Mouse (Mus musculus) stomach, embryonic 16.5 days (tissue): ENCODE data around the gene Gtf3c5. TPM values are rescaled to one million over a fixed set of nuclear protein-coding genes. Genes with fewer than 3 reads are reported as not detected.

Experiments
- ATAC-seq: fragments of 200-750 bp; cut with Nextera tagmentation; 2 replicates; pipeline ENCODE4 v1.8.0; 2017; ENCODE audit warnings: moderate number of reproducible peaks, moderate TSS enrichment; ENCODE audit not compliant: insufficient read depth, low FRiP score
- H3K27ac ChIP-seq: fragments of 300-500 bp; sonication (generic); 2 replicates; pipeline ENCODE4 v1.5.1; 2014; ENCODE audit warnings: low read length
- H3K27me3 ChIP-seq: fragments of 300-500 bp; sonication (generic); 2 replicates; pipeline ENCODE4 v1.6.1; 2014; ENCODE audit warnings: low read length, control low read depth, mixed read lengths; ENCODE audit not compliant: control insufficient read depth, insufficient read depth
- H3K36me3 ChIP-seq: fragments of 300-500 bp; sonication (generic); 2 replicates; pipeline ENCODE4 v1.6.1; 2014; ENCODE audit warnings: low read length; ENCODE audit not compliant: control insufficient read depth, insufficient read depth
- H3K4me1 ChIP-seq: fragments of 300-500 bp; sonication (generic); 2 replicates; pipeline ENCODE4 v1.6.1; 2014; ENCODE audit warnings: low read length, control low read depth, mixed read lengths; ENCODE audit not compliant: control insufficient read depth, insufficient read depth
- H3K4me2 ChIP-seq: fragments of 300-500 bp; sonication (generic); 2 replicates; pipeline ENCODE4 v1.6.1; 2014; ENCODE audit warnings: low read depth, low read length, mixed read lengths
- H3K4me3 ChIP-seq: fragments of 300-500 bp; sonication (generic); replicated peaks from 2 replicates; pipeline ENCODE4 v1.5.1; 2014; ENCODE audit warnings: mild to moderate bottlenecking, low read length
- H3K9ac ChIP-seq: fragments of 300-500 bp; sonication (generic); 2 replicates; pipeline ENCODE4 v1.6.1; 2014; ENCODE audit warnings: low read length
- H3K9me3 ChIP-seq: fragments of 300-500 bp; sonication (generic); replicated peaks from 2 replicates; pipeline ENCODE4 v1.6.1; 2016; ENCODE audit warnings: low read length, control low read depth; ENCODE audit not compliant: control insufficient read depth
- WGBS: fragments of 180-500 bp; shearing (Covaris S2); extraction: QIAGEN DNeasy Blood & Tissue Kit; methylation state at CpG from one replicate; pipeline ENCODE4 v1.1.7; 2014; 5-methylcytosine and 5-hydroxymethylcytosine counted together
- polyA plus RNA-seq: library from polyadenylated mRNA; unstranded; fragments of >200 nt; fragmentation: Nextera tagmentation; extraction: Ambion mirVana; gene quantifications from 2 replicates; pipeline ENCODE4 v1.2.1, GENCODE M21; 2015

The Gtf3c5 gene
- polyA plus RNA-seq, 1 experiment from 2014 or later, result 38.2 TPM

- Histone ChIP-seq H3K4me3 (no peak overlapping the region), H3K27me3 (no peaks in the 10 kb centered on the region), H3K4me1 (no peaks in the 10 kb centered on the region), H3K9ac (no peak overlapping the region), H3K36me3 (peaks cover 10% of the 10 kb centered on the region; the same call in 1 of the 2 replicates), H3K27ac (no peak overlapping the region), H3K9me3 (no peaks in the 10 kb centered on the region), H3K4me2 (no peak overlapping the region)
- WGBS, result 84% methylated on average over 4 of the region's 4 CpGs
- ATAC-seq, result no peak
Measured at GRCm38 (mm10) chr2:28564380-28564779, 19.2 kb downstream of the Gtf3c5 start.

GRCm38 (mm10) chr2:28563830-28564229 is 19.7 kb downstream of the Gtf3c5 start:
- no peaks in the 10 kb centered on the region for H3K9me3 ChIP-seq
- peaks cover 10% of the 10 kb centered on the region; the same call in 1 of the 2 replicates for H3K36me3 ChIP-seq
- H3K4me3 ChIP-seq, result no peak overlapping the region
- ATAC-seq, result no peak
- no peaks in the 10 kb centered on the region for H3K4me1 ChIP-seq
- no peak overlapping the region for H3K27ac ChIP-seq
- H3K9ac ChIP-seq, result no peak overlapping the region
- no peak overlapping the region for H3K4me2 ChIP-seq
- H3K27me3 ChIP-seq, result no peaks in the 10 kb centered on the region

- Histone ChIP-seq H3K27me3 (no peaks in the 10 kb centered on the region), H3K27ac (no peak within 1 kb of the TSS), H3K4me2 (no peak within 1 kb of the TSS), H3K4me1 (no peaks in the 10 kb centered on the region), H3K4me3 (no peak within 1 kb of the TSS; the same call in 1 of the 2 replicates), H3K36me3 (peaks cover 5% of the 10 kb centered on the region; the same call in 1 of the 2 replicates), H3K9ac (no peak within 1 kb of the TSS), H3K9me3 (no peaks in the 10 kb centered on the region)
- ATAC-seq, result no peak
- 63% methylated on average over 6 of the region's 6 CpGs for whole genome bisulfite sequencing
Measured at GRCm38 (mm10) chr2:28563303-28563702, 20.2 kb downstream of the Gtf3c5 start, which contains the start of gene Cel. Gene Cel, minus strand, starts transcription at chr2:28563403.

- no peaks in the 10 kb centered on the region for H3K9me3 ChIP-seq
- H3K4me3 ChIP-seq, result no peak overlapping the region
- no peak overlapping the region for H3K9ac ChIP-seq
- WGBS, result 75% methylated on average over 5 of the region's 5 CpGs
- no peak overlapping the region for H3K27ac ChIP-seq
- 0 out of 2 replicates have a peak, but pooled peaks cover 3% of the 10 kb centered on the region for H3K36me3 ChIP-seq
- ATAC-seq, result no peak
- H3K4me1 ChIP-seq, result no peaks in the 10 kb centered on the region
- no peaks in the 10 kb centered on the region for H3K27me3 ChIP-seq
- H3K4me2 ChIP-seq, result no peak overlapping the region
Measured at GRCm38 (mm10) chr2:28557452-28557851, 26.1 kb downstream of the Gtf3c5 start.

- Histone ChIP-seq H3K9me3 (no peaks in the 10 kb centered on the region), H3K27ac (no peak overlapping the region), H3K27me3 (no peaks in the 10 kb centered on the region), H3K4me2 (no peak overlapping the region), H3K36me3 (peaks cover 23% of the 10 kb centered on the region), H3K9ac (no peak overlapping the region), H3K4me1 (no peaks in the 10 kb centered on the region), H3K4me3 (no peak overlapping the region)
- 92% methylated on average over 5 of the region's 5 CpGs for WGBS
- ATAC-seq, result no peak
Measured at GRCm38 (mm10) chr2:28552301-28552700, 31.2 kb downstream of the Gtf3c5 start.

- H3K9ac ChIP-seq, result no peak overlapping the region
- H3K9me3 ChIP-seq, result no peaks in the 10 kb centered on the region
- H3K27ac ChIP-seq, result no peak overlapping the region
- H3K36me3 ChIP-seq, result peaks cover 28% of the 10 kb centered on the region
- H3K4me1 ChIP-seq, result no peaks in the 10 kb centered on the region
- no peak overlapping the region for H3K4me2 ChIP-seq
- H3K4me3 ChIP-seq, result no peak overlapping the region
- ATAC-seq, result no peak
- 90% methylated on average over 13 of the region's 13 CpGs for WGBS
- H3K27me3 ChIP-seq, result no peaks in the 10 kb centered on the region
Measured at GRCm38 (mm10) chr2:28549157-28549556, 34.4 kb downstream of the Gtf3c5 start.

- no peaks in the 10 kb centered on the region for H3K9me3 ChIP-seq
- ATAC-seq, result peak; percentile 48; the same call in 1 of the 2 replicates
- H3K36me3 ChIP-seq, result peaks cover 36% of the 10 kb centered on the region
- H3K27ac ChIP-seq, result no peak overlapping the region
- H3K4me2 ChIP-seq, result no peak overlapping the region
- H3K27me3 ChIP-seq, result no peaks in the 10 kb centered on the region
- H3K4me1 ChIP-seq, result no peaks in the 10 kb centered on the region
- no peak overlapping the region for H3K4me3 ChIP-seq
- no peak overlapping the region for H3K9ac ChIP-seq
- 50% methylated on average over 11 of the region's 11 CpGs for WGBS
Measured at GRCm38 (mm10) chr2:28547237-28548172, 36.0 kb downstream of the Gtf3c5 start.

GRCm38 (mm10) chr2:28546560-28546959 is 37.0 kb downstream of the Gtf3c5 start:
- WGBS, result 75% methylated on average over 6 of the region's 6 CpGs
- no peak overlapping the region for H3K4me3 ChIP-seq
- H3K36me3 ChIP-seq, result peaks cover 31% of the 10 kb centered on the region
- H3K4me1 ChIP-seq, result no peaks in the 10 kb centered on the region
- no peak overlapping the region for H3K4me2 ChIP-seq
- no peaks in the 10 kb centered on the region for H3K9me3 ChIP-seq
- no peaks in the 10 kb centered on the region for H3K27me3 ChIP-seq
- no peak overlapping the region for H3K27ac ChIP-seq
- H3K9ac ChIP-seq, result no peak overlapping the region
- no peak for ATAC-seq

- ATAC-seq, result no peak
- no peaks in the 10 kb centered on the region for H3K9me3 ChIP-seq
- H3K27me3 ChIP-seq, result no peaks in the 10 kb centered on the region
- H3K4me3 ChIP-seq, result no peak overlapping the region
- no peaks in the 10 kb centered on the region for H3K4me1 ChIP-seq
- no peak overlapping the region for H3K27ac ChIP-seq
- H3K9ac ChIP-seq, result no peak overlapping the region
- peaks cover 31% of the 10 kb centered on the region for H3K36me3 ChIP-seq
- H3K4me2 ChIP-seq, result no peak overlapping the region
Measured at GRCm38 (mm10) chr2:28545976-28546375, 37.6 kb downstream of the Gtf3c5 start.
